Mouse (Mus musculus): ENCODE data around the gene Doc2g. TPM values are rescaled to one million over a fixed set of nuclear protein-coding genes. Genes with fewer than 3 reads are reported as not detected.
"Not testable (repeated sequence)": the region's sequence is repeated elsewhere in the genome, so short reads cannot be mapped to it uniquely, and the experiment has no call there.

Gene Doc2g
- polyA plus RNA-seq, 1 experiment = not detected

- peaks cover 9% of the 10 kb centered on the region for H3K4me1 ChIP-seq (ENCODE audit: control insufficient read depth, insufficient read depth, low read length)
- H3K4me3 ChIP-seq (ENCODE audit: insufficient read depth, low read depth, low read length) = peak within 1 kb of the TSS; percentile 85
- H3K27ac ChIP-seq (ENCODE audit: insufficient read depth, low read depth, low read length) = peak within 1 kb of the TSS; percentile 71
- WGBS = under 1% methylated on average over 26 of the region's 26 CpGs
- no peak for TF ChIP-seq CTCF (IDR thresholded peaks at IDR 0.05; ENCODE audit: insufficient read depth, low read depth, low read length)
- TF ChIP-seq POLR2A (IDR thresholded peaks at IDR 0.05; ENCODE audit: insufficient read depth, low read depth, low read length) = peak; percentile 67
Measured at GRCm38 (mm10) chr19:4037788-4038232, 34.7 kb downstream of the Doc2g start, which contains the start of gene Gstp1. Gene Gstp1, minus strand, starts transcription at chr19:4037985.

GRCm38 (mm10) chr19:4040941-4041340, 37.8 kb downstream of the Doc2g start:
- H3K4me1 ChIP-seq (ENCODE audit: control insufficient read depth, insufficient read depth, low read length) = peaks cover 11% of the 10 kb centered on the region
- H3K27ac ChIP-seq (ENCODE audit: insufficient read depth, low read depth, low read length); H3K4me3 ChIP-seq (ENCODE audit: insufficient read depth, low read depth, low read length): not testable (repeated sequence)
- 87% methylated on average over 5 of the region's 5 CpGs for WGBS

- not testable (repeated sequence) for H3K27ac ChIP-seq (ENCODE audit: insufficient read depth, low read depth, low read length); H3K4me3 ChIP-seq (ENCODE audit: insufficient read depth, low read depth, low read length)
- H3K4me1 ChIP-seq (ENCODE audit: control insufficient read depth, insufficient read depth, low read length) = peaks cover 10% of the 10 kb centered on the region
- 90% methylated on average over 3 of the region's 4 CpGs for WGBS
Measured at GRCm38 (mm10) chr19:4041500-4041899, 38.4 kb downstream of the Doc2g start.

- 70% methylated on average over 14 of the region's 14 CpGs for WGBS
- H3K27ac ChIP-seq (ENCODE audit: insufficient read depth, low read depth, low read length) = no peak overlapping the region
- H3K4me3 ChIP-seq (ENCODE audit: insufficient read depth, low read depth, low read length) = no peak overlapping the region
- TF ChIP-seq CTCF (IDR thresholded peaks at IDR 0.05; ENCODE audit: insufficient read depth, low read depth, low read length) (no peak), POLR2A (IDR thresholded peaks at IDR 0.05; ENCODE audit: insufficient read depth, low read depth, low read length) (no peak)
- H3K4me1 ChIP-seq (ENCODE audit: control insufficient read depth, insufficient read depth, low read length) = peaks cover 7% of the 10 kb centered on the region
Measured at GRCm38 (mm10) chr19:4042124-4042523, 39.0 kb downstream of the Doc2g start.

DNA sequence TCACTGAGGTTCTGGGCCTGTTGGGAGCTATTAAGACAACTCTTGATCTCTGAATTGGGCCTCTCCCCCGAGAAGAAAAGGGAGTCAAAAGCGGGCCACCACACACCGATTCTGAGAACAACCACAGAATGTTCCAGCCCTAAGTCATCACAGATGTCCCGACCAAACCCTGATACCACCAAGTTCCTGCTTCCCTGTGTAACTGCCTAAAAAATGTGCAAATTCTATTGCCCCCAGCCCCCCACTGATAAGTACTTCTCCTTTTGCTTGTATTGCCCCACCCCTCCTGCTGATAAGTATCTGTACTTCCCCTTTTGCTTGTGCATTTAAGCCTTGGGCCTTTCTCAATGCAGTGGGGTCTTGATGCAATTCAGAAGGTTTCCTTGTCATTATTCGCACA, 41.0 kb downstream of the Doc2g start:
- not testable (repeated sequence) for H3K4me1 ChIP-seq (ENCODE audit: control insufficient read depth, insufficient read depth, low read length); H3K27ac ChIP-seq (ENCODE audit: insufficient read depth, low read depth, low read length); H3K4me3 ChIP-seq (ENCODE audit: insufficient read depth, low read depth, low read length)
- 89% methylated on average over 5 of the region's 5 CpGs for WGBS

DNA sequence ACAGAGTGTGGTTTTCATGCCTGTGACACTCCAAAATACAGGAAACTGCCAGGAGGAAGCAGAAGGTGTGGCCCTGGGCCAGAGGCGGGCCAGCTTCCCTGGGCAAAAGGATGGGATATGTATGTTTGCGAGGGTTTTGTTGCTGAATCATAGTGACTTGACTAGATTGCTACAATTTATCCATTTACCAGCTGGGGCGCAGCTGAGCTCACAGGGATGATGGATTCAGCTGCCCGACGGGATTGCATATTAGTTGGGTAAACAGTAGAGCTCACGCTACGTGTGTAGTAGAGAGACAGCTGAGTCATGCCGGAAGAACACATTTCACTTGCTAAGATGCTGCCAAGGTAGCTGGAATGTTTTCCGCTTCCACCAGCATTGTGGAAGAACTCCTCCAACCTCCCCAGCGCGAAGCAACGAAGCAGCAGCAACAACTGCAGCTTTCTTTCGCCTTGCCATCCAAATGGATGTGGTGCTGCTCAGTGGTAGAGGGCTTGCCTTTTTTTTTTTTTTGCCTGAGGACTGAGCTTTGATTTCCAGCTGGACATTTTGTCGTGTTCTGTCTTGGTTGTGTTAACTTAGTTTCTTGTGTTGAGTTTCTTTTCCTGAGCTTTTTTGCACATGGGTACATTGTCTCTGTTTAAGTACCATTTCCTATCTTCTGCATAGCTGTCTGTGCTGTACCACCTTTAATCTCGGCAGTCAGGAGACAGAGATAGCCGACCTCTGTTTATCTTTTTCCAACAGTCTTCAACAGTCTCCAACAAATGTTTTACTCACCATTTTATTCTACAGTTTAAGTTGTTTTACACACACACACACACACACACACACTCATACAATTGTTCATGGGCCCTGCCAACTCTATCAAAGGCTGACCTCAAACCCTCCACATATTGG, 43.1 kb downstream of the Doc2g start, which contains the start of gene Gstp2:
Gene Gstp2, minus strand, starts transcription at position 58 of the 900 bp plus-strand sequence.
- Histone ChIP-seq H3K4me1 (ENCODE audit: control insufficient read depth, insufficient read depth, low read length) (peaks cover 5% of the 10 kb centered on the region), H3K27ac (ENCODE audit: insufficient read depth, low read depth, low read length) (no peak within 1 kb of the TSS), H3K4me3 (ENCODE audit: insufficient read depth, low read depth, low read length) (peak within 1 kb of the TSS; percentile 6; the same call in 1 of the 2 replicates)
- 19% methylated on average over 16 of the region's 16 CpGs for WGBS
- TF ChIP-seq CTCF (IDR thresholded peaks at IDR 0.05; ENCODE audit: insufficient read depth, low read depth, low read length) (peak; percentile 32; the same call in 1 of the 2 replicates), POLR2A (IDR thresholded peaks at IDR 0.05; ENCODE audit: insufficient read depth, low read depth, low read length) (no peak)

DNA sequence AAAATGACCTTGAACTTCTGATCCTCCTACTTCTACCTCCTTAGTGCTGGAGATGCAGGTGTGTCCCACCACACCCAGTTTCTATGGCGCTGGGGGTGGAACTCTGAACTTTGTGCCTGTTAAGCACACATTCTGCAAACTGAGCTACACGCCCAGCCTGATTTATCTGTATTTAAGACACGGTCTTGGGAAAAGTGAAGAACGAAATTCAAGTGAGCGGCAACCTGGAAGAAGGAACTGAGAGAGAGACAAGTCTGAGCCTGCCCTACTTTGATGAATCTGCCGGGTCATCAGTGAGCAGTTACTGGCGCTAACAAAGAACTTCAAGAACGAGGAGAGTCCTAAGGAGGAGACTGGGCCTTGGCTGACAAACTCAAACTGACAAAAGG, 43.7 kb downstream of the Doc2g start:
- peaks cover 5% of the 10 kb centered on the region for H3K4me1 ChIP-seq (ENCODE audit: control insufficient read depth, insufficient read depth, low read length)
- no peak overlapping the region for H3K4me3 ChIP-seq (ENCODE audit: insufficient read depth, low read depth, low read length)
- H3K27ac ChIP-seq (ENCODE audit: insufficient read depth, low read depth, low read length) = no peak overlapping the region
- TF ChIP-seq POLR2A (IDR thresholded peaks at IDR 0.05; ENCODE audit: insufficient read depth, low read depth, low read length) (no peak), CTCF (IDR thresholded peaks at IDR 0.05; ENCODE audit: insufficient read depth, low read depth, low read length) (no peak)
- WGBS = 84% methylated on average over 8 of the region's 8 CpGs

- WGBS = 9% methylated on average over 4 of the region's 4 CpGs
- H3K4me3 ChIP-seq (ENCODE audit: insufficient read depth, low read depth, low read length) = no peak overlapping the region
- H3K27ac ChIP-seq (ENCODE audit: insufficient read depth, low read depth, low read length) = no peak overlapping the region
- peaks cover 5% of the 10 kb centered on the region for H3K4me1 ChIP-seq (ENCODE audit: control insufficient read depth, insufficient read depth, low read length)
- TF ChIP-seq CTCF (IDR thresholded peaks at IDR 0.05; ENCODE audit: insufficient read depth, low read depth, low read length) = no peak
- TF ChIP-seq POLR2A (IDR thresholded peaks at IDR 0.05; ENCODE audit: insufficient read depth, low read depth, low read length) = no peak
Measured at GRCm38 (mm10) chr19:4047859-4048258, 44.7 kb downstream of the Doc2g start.

DNA sequence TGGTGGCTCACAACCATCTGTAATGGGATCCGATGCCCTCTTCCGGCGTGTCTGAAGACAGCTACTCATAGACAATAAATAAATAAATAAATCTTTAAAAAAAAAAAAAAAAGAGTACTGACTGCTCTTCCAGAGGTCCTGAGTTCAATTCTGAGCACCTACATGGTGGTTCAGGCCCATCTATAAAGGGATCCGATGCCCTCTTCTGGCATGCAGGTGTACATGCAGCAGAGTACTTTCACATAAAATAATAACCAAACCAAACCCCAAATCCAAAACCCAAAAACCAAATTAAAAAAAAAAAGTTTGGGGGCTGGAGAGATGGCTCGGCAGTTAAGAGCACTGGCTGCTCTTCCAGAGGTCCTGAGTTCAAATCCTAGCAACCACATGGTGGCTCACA, 46.0 kb downstream of the Doc2g start:
- not testable (repeated sequence) for H3K4me1 ChIP-seq (ENCODE audit: control insufficient read depth, insufficient read depth, low read length); H3K27ac ChIP-seq (ENCODE audit: insufficient read depth, low read depth, low read length); H3K4me3 ChIP-seq (ENCODE audit: insufficient read depth, low read depth, low read length)
- 84% methylated on average over 5 of the region's 5 CpGs for WGBS

GRCm38 (mm10) chr19:4051016-4051415, 47.9 kb downstream of the Doc2g start:
- TF ChIP-seq POLR2A (IDR thresholded peaks at IDR 0.05; ENCODE audit: insufficient read depth, low read depth, low read length) (no peak), CTCF (IDR thresholded peaks at IDR 0.05; ENCODE audit: insufficient read depth, low read depth, low read length) (no peak)
- H3K27ac ChIP-seq (ENCODE audit: insufficient read depth, low read depth, low read length) = no peak overlapping the region
- WGBS = 93% methylated on average over 5 of the region's 5 CpGs
- H3K4me1 ChIP-seq (ENCODE audit: control insufficient read depth, insufficient read depth, low read length) = 0 out of 2 replicates have a peak, but pooled peaks cover 2% of the 10 kb centered on the region
- H3K4me3 ChIP-seq (ENCODE audit: insufficient read depth, low read depth, low read length) = no peak overlapping the region

Data from olfactory bulb, adult 2 months (tissue).